Mouse (Mus musculus) common myeloid progenitor, adult 5-6 weeks (primary cell): ENCODE results near the gene Zbtb5. TPM values are rescaled to one million over a fixed set of nuclear protein-coding genes. Genes with fewer than 3 reads are reported as not detected.
"Not testable (repeated sequence)": the region's sequence is repeated elsewhere in the genome, so short reads cannot be mapped to it uniquely, and the experiment has no call there.

Experiments
- ATAC-seq: replicated peaks from 2 replicates; pipeline ENCODE4 v1.8.0; 2016; ENCODE audit warnings: low read depth, mild to moderate bottlenecking, moderate TSS enrichment, inconsistent platforms; ENCODE audit not compliant: poor library complexity, severe bottlenecking
- total RNA-seq: library from RNA; stranded (forward); fragments of 200-1000, 187-1606 nt; gene quantifications from 2 replicates; pipeline ENCODE4 v1.2.3, GENCODE M21; 2017

Gene Zbtb5
- total RNA-seq, 1 experiment from 2014 or later: 16.9 TPM

GRCm38 (mm10) chr4:44974331-44974730, 37.9 kb downstream of the Zbtb5 start:
- ATAC-seq: no peak

GRCm38 (mm10) chr4:44973871-44974270, 38.3 kb downstream of the Zbtb5 start:
- ATAC-seq: peak; percentile 16; the same call in 1 of the 2 replicates

- peak; percentile 92 for ATAC-seq
These were observed 38.8 kb downstream of the Zbtb5 start for GRCm38 (mm10) chr4:44973450-44973849.

- peak; percentile 53 for ATAC-seq
These were observed 41.6 kb downstream of the Zbtb5 start for GRCm38 (mm10) chr4:44970612-44971110.

- ATAC-seq: no peak
These were observed 42.2 kb downstream of the Zbtb5 start for GRCm38 (mm10) chr4:44970056-44970455.

- ATAC-seq: no peak
These were observed 44.8 kb downstream of the Zbtb5 start for GRCm38 (mm10) chr4:44967402-44967801.

GRCm38 (mm10) chr4:44965736-44966135, 46.5 kb downstream of the Zbtb5 start:
- no peak for ATAC-seq

- no peak for ATAC-seq
These were observed 47.0 kb downstream of the Zbtb5 start for GRCm38 (mm10) chr4:44965175-44965574.

- no peak for ATAC-seq
These were observed 49.1 kb downstream of the Zbtb5 start for GRCm38 (mm10) chr4:44963156-44963555.

- no peak for ATAC-seq
These were observed 53.0 kb downstream of the Zbtb5 start for GRCm38 (mm10) chr4:44959220-44959619.

- no peak for ATAC-seq
These were observed 53.4 kb downstream of the Zbtb5 start for GRCm38 (mm10) chr4:44958776-44959175.

- no peak for ATAC-seq
These were observed 59.2 kb downstream of the Zbtb5 start for GRCm38 (mm10) chr4:44953041-44953440.

- ATAC-seq: no peak
These were observed 63.9 kb downstream of the Zbtb5 start for GRCm38 (mm10) chr4:44948314-44948713.

GRCm38 (mm10) chr4:44947464-44947863, 64.7 kb downstream of the Zbtb5 start:
- no peak for ATAC-seq

- ATAC-seq: not testable (repeated sequence)
These were observed 66.1 kb downstream of the Zbtb5 start for GRCm38 (mm10) chr4:44946126-44946525.

- ATAC-seq: no peak; the same call in 1 of the 2 replicates
These were observed 67.7 kb downstream of the Zbtb5 start for GRCm38 (mm10) chr4:44944426-44945075.

- no peak for ATAC-seq
These were observed 68.7 kb downstream of the Zbtb5 start for GRCm38 (mm10) chr4:44943480-44943879.

- ATAC-seq: peak; percentile 80
These were observed 70.0 kb downstream of the Zbtb5 start for GRCm38 (mm10) chr4:44942237-44942636.
